Mouse (Mus musculus) effector memory CD4-positive, alpha-beta T cell, adult 7 months (primary cell): ENCODE measurements around the gene Cyth4. TPM values are rescaled to one million over a fixed set of nuclear protein-coding genes. Genes with fewer than 3 reads are reported as not detected.

Experiments
- polyA plus RNA-seq: library from polyadenylated mRNA; unstranded; fragments of 100-300 nt; shearing (Covaris generic); gene quantifications from one replicate; pipeline ENCODE4 v1.2.1, GENCODE M21; 2017

Gene Cyth4
- 307 TPM for polyA plus RNA-seq

DNA sequence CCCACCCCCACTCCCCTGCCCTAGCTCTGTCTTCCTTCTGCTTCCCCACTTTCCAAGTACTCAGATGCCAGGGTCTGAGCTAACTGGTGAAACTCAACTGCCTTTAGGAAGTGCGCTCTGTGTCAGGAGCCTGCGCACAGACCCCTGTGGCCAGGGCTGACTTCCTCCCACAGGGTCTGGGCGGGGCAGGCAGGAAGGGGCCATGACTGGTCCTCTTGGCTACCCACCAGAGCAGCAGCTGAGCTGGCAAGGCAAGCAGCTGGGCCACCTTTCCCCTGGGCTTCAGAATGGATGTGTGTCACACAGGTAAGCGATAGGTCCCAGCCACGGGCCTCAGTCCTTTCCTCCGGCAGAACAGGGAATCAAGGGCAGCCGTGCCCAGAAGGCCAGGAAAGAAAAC, at the start of gene Cyth4:
Gene Cyth4 (plus strand): TSS at position 134 of the 400 bp plus-strand sequence.

DNA sequence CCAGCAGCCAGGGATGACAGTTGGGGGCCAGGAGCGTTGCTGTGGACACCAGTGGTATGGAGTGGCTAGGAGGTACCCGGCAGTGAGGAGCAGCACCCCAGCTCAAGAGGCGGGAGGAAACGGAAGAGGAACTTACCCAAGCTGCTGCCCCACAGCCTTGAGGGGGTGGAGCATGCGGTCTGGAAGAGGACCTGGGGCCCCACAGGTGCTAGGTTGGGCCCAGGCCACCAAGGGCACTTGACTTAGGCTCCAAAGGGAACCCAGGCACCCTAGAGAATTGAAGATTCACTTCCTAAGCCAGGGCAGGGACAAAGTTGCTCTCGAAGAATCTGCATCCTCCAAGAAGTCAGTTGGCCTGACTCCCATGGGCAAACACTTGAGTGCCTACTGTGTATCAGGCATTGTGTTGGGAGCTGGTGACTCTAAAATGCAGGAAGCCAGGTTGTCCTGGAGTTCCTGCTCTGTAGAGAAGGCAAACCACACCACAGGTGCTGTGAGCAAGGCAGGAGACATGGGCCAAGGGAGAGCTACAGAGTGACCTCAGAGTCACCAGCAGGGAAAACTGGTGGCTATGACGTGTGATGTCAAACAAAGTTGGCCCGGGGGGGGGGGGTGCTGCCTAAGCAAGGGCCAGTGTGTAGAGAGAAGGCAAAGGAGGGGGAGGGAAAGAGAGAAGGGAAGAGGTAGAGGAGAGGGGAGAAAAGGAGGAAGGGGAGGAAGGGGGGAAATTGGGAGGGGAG, 24.0 kb upstream of the Cyth4 start, which contains the start of gene Rac2:
Gene Rac2 (minus strand): TSS at position 126 of the 740 bp plus-strand sequence.

Other genes starting within 250 kb of the Cyth4 start
- gene Tex33, start 201.1 kb upstream of the Cyth4 start, polyA plus RNA-seq = not detected
- gene Tst, start 191.1 kb upstream of the Cyth4 start, polyA plus RNA-seq = 1.5 TPM
- gene Mpst, start 190.6 kb upstream of the Cyth4 start, polyA plus RNA-seq = 1.9 TPM
- gene Kctd17, start 168.5 kb upstream of the Cyth4 start, polyA plus RNA-seq = 18.1 TPM
- 0.37 TPM for gene Tmprss6, start 128.4 kb upstream of the Cyth4 start, polyA plus RNA-seq
- 698 TPM for gene Il2rb, start 101.8 kb upstream of the Cyth4 start, polyA plus RNA-seq
- 1.9 TPM for gene C1qtnf6, start 65.6 kb upstream of the Cyth4 start, polyA plus RNA-seq
- gene Sstr3, start 52.4 kb upstream of the Cyth4 start, polyA plus RNA-seq = not detected
- 1,721 TPM for gene Rac2, start 24.3 kb upstream of the Cyth4 start, polyA plus RNA-seq
- gene Elfn2, start 121.7 kb downstream of the Cyth4 start, polyA plus RNA-seq = 0.22 TPM
- gene Mfng, start 176.4 kb downstream of the Cyth4 start, polyA plus RNA-seq = 136 TPM
- gene Card10, start 206.0 kb downstream of the Cyth4 start, polyA plus RNA-seq = 1.9 TPM
- gene Cdc42ep1, start 245.6 kb downstream of the Cyth4 start, polyA plus RNA-seq = 0.39 TPM